Mouse (Mus musculus) heart, postnatal 0 days (tissue): Measurements from ENCODE around the gene Lgals4.

Experiments
- CTCF ChIP-seq: IDR thresholded peaks from 2 replicates; pipeline ENCODE4 v1.5.1; 2016; ENCODE audit warnings: antibody characterized with exemption, control low read depth, low read depth
- EP300 ChIP-seq: IDR thresholded peaks from 2 replicates; pipeline ENCODE4 v1.6.1; 2016; ENCODE audit warnings: antibody characterized with exemption, low read depth

GRCm38 (mm10) chr7:28806869-28807268, 26.8 kb upstream of the Lgals4 start:
- TF ChIP-seq CTCF (no peak), EP300 (no peak)
